Mouse (Mus musculus) ES-E14 (cell line): Measurements from ENCODE around the gene Gm10577.

ENCODE experiments used
- CHD2 ChIP-seq: IDR thresholded peaks from 2 replicates; pipeline ENCODE4 v1.6.1; 2014; ENCODE audit warnings: mild to moderate bottlenecking, low read depth, low read length, inconsistent platforms
- MAFK ChIP-seq: IDR thresholded peaks from 2 replicates; pipeline ENCODE4 v1.6.1; 2014; ENCODE audit warnings: mild to moderate bottlenecking, low read depth, low read length, inconsistent platforms; ENCODE audit not compliant: insufficient read depth
- ZNF384 ChIP-seq: IDR thresholded peaks from 2 replicates; pipeline ENCODE4 v1.6.1; 2012; ENCODE audit warnings: low read depth, low read length, inconsistent platforms

DNA sequence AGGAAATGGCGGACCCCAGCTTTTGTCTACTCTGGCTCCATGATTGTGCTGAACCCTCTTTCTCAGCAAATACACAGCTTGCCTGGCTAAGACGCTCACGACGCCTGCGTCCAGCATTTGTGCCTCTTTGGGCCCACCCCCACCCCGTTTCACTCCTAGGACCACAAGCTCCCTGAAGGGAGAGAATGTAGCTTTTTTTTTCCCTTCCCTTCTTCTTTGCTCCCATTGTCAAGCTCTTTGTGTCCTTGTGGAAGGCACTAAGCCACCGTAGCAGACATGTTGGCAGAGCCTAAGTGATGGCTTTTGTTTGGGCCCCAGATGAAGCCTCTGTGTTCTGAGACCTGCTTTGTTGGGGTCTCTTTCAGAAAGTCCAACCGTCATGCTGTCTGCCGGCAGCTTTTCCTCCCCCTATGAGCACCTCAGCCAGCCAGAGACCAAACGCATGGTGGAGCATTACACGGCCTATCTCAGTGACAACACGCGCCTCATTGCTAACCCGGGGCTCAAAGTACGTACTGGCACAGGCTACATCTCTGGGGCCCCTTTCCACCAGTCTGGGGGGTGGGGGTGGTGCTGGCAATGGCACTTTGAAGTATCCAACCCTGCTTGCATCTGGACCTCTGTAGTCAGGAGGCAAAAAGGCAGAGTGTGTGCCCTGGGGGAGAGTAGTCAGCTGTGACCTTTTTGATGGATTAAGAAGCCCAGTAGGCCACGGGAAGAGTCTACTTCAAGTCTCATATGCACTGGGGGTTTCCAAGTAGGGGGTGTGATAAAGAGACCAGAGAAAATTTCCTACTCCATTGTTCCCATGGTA is 46.6 kb downstream of the Gm10577 start:
- TF ChIP-seq MAFK (no peak), CHD2 (no peak), ZNF384 (no peak)
